Mouse (Mus musculus): Measurements from ENCODE around the gene Fcmr.

The Fcmr gene

GRCm38 (mm10) chr1:130864741-130865140, 728 bp upstream of the Fcmr start:
- no peak for DNase-seq

GRCm38 (mm10) chr1:130872912-130873311, 7.4 kb downstream of the Fcmr start:
- DNase-seq = no peak

- DNase-seq = peak; percentile 12
Observed at GRCm38 (mm10) chr1:130875139-130875538, 9.7 kb downstream of the Fcmr start.

- DNase-seq = no peak
Observed at GRCm38 (mm10) chr1:130875910-130876309, 10.4 kb downstream of the Fcmr start.

- DNase-seq = peak; percentile 40
Observed at GRCm38 (mm10) chr1:130876931-130877509, 11.6 kb downstream of the Fcmr start.

- peak; percentile 25 for DNase-seq
Observed at GRCm38 (mm10) chr1:130877889-130878614, 12.6 kb downstream of the Fcmr start.

GRCm38 (mm10) chr1:130879927-130880326, 14.5 kb downstream of the Fcmr start:
- DNase-seq = no peak

GRCm38 (mm10) chr1:130883146-130883545, 17.7 kb downstream of the Fcmr start:
- no peak for DNase-seq

- DNase-seq = no peak
Observed at GRCm38 (mm10) chr1:130887354-130887753, 21.9 kb downstream of the Fcmr start, which contains the start of gene Il24. Il24 (minus strand) TSS chr1:130887454.

GRCm38 (mm10) chr1:130892446-130892845, 27.0 kb downstream of the Fcmr start:
- DNase-seq = no peak

- no peak for DNase-seq
Observed at GRCm38 (mm10) chr1:130893329-130894040, 28.0 kb downstream of the Fcmr start.

GRCm38 (mm10) chr1:130894468-130894867, 29.0 kb downstream of the Fcmr start:
- DNase-seq = no peak

GRCm38 (mm10) chr1:130902505-130902904, 37.0 kb downstream of the Fcmr start:
- no peak for DNase-seq

- DNase-seq = no peak
Observed at GRCm38 (mm10) chr1:130911401-130912010, 46.0 kb downstream of the Fcmr start, which contains the start of gene Il20. Il20 (minus strand) TSS chr1:130911451.

- no peak for DNase-seq
Observed at GRCm38 (mm10) chr1:130918323-130918980, 53.0 kb downstream of the Fcmr start.

- no peak for DNase-seq
Observed at GRCm38 (mm10) chr1:130926484-130926883, 61.0 kb downstream of the Fcmr start.
